Mouse (Mus musculus) colon, adult 2 months (tissue): Measurements from ENCODE around the gene Ifna6. TPM values are rescaled to one million over a fixed set of nuclear protein-coding genes. Genes with fewer than 3 reads are reported as not detected.

Experiments used
- polyA plus RNA-seq: library from polyadenylated mRNA; depleted of rRNA; stranded (reverse); fragments of >200 nt; gene quantifications from 2 replicates; pipeline ENCODE4 v1.2.3, GENCODE M21; 2012; rRNA removed

The Ifna6 gene
- not detected in 2 replicates for polyA plus RNA-seq

GRCm38 (mm10) chr4:88827116-88827515 is at the start of gene Ifna6:
Gene Ifna6, plus strand, starts transcription at chr4:88827416.

DNA sequence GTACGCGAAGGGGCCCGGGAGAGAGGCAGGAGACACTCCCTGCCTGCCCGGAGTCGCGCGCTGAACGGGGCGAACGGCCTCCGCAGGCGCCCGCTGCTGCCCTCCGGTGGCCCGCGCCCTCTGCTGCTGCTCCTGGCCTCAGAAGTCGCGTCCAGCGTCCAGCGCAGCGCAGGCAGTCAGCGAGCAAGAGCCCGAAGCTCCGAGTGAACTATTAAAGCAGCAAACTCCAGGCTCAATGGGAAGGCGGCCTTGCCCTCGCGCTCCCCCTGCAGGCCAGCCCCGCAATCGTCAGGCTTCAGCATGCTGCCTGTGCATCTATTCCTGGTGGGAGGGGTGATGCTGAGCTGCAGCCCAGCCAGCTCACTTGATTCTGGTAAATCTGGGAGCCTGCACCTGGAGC is 47.7 kb upstream of the Ifna6 start, which contains the start of gene Gm13272:
Gene Gm13272, plus strand, starts transcription at position 301 of the 400 bp plus-strand sequence.

GRCm38 (mm10) chr4:88781831-88782230 is 45.4 kb upstream of the Ifna6 start, which contains the start of gene Ifnz:
Gene Ifnz, plus strand, starts transcription at chr4:88782131.

DNA sequence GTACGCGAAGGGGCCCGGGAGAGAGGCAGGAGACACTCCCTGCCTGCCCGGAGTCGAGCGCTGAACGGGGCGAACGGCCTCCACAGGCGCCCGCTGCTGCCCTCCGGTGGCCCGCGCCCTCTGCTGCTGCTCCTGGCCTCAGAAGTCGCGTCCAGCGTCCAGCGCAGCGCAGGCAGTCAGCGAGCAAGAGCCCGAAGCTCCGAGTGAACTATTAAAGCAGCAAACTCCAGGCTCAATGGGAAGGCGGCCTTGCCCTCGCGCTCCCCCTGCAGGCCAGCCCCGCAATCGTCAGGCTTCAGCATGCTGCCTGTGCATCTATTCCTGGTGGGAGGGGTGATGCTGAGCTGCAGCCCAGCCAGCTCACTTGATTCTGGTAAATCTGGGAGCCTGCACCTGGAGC is 41.8 kb upstream of the Ifna6 start, which contains the start of gene Gm13276:
Gene Gm13276, plus strand, starts transcription at position 301 of the 400 bp plus-strand sequence.

GRCm38 (mm10) chr4:88788402-88788801 is 38.8 kb upstream of the Ifna6 start, which contains the start of gene Gm13277:
Gene Gm13277, plus strand, starts transcription at chr4:88788632.

GRCm38 (mm10) chr4:88791250-88791649 is 36.0 kb upstream of the Ifna6 start, which contains the start of gene Gm13278:
Gene Gm13278, plus strand, starts transcription at chr4:88791550.

DNA sequence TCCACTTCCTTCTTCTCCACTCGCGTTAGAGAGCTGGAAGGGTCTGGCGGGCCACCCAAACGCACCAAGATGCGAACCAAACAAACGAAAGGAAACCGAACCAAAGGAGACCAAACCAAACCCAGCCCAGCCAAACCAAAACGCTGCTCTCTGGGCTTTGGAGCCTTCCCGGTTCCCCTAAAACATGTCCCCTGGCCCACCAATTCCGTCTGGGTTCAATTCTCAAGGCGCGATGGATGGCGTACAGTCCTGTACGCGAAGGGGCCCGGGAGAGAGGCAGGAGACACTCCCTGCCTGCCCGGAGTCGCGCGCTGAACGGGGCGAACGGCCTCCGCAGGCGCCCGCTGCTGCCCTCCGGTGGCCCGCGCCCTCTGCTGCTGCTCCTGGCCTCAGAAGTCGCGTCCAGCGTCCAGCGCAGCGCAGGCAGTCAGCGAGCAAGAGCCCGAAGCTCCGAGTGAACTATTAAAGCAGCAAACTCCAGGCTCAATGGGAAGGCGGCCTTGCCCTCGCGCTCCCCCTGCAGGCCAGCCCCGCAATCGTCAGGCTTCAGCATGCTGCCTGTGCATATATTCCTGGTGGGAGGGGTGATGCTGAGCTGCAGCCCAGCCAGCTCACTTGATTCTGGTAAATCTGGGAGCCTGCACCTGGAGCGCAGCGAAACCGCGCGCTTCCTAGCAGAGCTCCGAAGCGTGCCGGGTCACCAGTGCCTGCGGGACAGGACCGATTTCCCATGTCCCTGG is 33.1 kb upstream of the Ifna6 start, which contains the start of gene Gm13275:
Gene Gm13275, plus strand, starts transcription at position 552 of the 740 bp plus-strand sequence.

DNA sequence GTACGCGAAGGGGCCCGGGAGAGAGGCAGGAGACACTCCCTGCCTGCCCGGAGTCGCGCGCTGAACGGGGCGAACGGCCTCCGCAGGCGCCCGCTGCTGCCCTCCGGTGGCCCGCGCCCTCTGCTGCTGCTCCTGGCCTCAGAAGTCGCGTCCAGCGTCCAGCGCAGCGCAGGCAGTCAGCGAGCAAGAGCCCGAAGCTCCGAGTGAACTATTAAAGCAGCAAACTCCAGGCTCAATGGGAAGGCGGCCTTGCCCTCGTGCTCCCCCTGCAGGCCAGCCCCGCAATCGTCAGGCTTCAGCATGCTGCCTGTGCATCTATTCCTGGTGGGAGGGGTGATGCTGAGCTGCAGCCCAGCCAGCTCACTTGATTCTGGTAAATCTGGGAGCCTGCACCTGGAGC is 30.1 kb upstream of the Ifna6 start, which contains the start of gene Gm13279:
Gene Gm13279, plus strand, starts transcription at position 301 of the 400 bp plus-strand sequence.

DNA sequence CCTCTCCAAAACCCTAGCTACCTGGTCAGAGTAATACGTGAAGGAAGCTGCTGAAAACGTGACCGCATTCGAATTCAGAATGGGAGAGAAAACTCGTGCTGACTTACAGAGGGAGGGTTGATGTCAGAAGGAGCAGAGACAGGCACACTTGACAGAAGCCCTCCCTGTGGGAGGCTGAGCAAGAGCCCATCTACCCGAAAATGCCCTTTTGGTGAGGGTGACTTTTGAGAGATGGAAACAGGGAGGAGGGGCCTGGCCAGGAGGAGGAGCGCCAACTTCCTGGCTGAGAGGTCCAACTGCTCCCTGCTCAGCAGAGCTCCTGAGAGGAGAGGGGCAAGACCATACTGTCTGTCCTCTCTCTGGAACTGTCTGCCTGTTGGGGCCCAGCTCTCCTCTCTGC is 27.9 kb upstream of the Ifna6 start, which contains the start of gene Gm13285:
Gene Gm13285, plus strand, starts transcription at position 301 of the 400 bp plus-strand sequence.

DNA sequence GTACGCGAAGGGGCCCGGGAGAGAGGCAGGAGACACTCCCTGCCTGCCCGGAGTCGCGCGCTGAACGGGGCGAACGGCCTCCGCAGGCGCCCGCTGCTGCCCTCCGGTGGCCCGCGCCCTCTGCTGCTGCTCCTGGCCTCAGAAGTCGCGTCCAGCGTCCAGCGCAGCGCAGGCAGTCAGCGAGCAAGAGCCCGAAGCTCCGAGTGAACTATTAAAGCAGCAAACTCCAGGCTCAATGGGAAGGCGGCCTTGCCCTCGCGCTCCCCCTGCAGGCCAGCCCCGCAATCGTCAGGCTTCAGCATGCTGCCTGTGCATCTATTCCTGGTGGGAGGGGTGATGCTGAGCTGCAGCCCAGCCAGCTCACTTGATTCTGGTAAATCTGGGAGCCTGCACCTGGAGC is 24.3 kb upstream of the Ifna6 start, which contains the start of gene Gm13287:
Gene Gm13287, plus strand, starts transcription at position 301 of the 400 bp plus-strand sequence.

GRCm38 (mm10) chr4:88805231-88805630 is 22.0 kb upstream of the Ifna6 start, which contains the start of gene Gm13288:
Gene Gm13288, plus strand, starts transcription at chr4:88805531.

DNA sequence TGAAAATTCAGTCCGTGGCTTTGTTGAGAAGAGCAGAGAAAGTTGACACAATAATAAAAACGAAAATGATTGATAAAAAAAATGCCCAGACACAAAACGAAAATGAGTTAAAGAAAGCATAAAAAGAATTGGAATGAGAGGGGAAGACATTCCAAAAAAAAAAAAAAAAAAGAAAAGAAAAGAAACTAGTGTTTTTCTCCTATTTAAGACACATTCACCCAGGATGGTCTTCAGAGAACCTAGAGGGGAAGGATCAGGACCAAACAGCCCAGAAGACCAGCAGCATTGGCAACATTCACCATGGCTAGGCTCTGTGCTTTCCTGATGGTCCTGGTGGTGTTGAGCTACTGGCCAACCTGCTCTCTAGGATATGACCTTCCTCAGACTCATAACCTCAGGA is 11.3 kb upstream of the Ifna6 start, which contains the start of gene Ifna7:
Gene Ifna7, plus strand, starts transcription at position 301 of the 400 bp plus-strand sequence.

DNA sequence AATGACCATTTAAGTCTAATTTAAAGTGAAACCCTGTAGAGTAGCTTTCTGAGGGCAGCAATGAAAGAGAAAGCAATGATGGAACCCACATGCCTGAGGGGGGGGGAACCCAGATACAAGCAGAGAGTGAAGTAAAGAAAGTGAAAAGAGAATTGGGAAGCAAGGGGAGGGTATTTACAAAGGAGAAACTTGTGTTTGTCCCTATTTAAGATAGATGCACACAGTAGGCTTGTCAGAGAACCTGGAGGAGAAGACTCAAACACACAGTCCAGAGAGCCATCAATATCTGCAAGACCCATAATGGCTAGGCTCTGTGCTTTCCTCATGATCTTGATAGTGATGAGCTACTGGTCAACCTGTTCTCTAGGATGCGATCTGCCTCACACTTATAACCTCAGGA is 7.6 kb upstream of the Ifna6 start, which contains the start of gene Ifna11:
Gene Ifna11, plus strand, starts transcription at position 301 of the 400 bp plus-strand sequence.

GRCm38 (mm10) chr4:88835225-88835624 is 8.0 kb downstream of the Ifna6 start, which contains the start of gene Ifna5:
Gene Ifna5, plus strand, starts transcription at chr4:88835525.

GRCm38 (mm10) chr4:88841438-88841911 is 14.3 kb downstream of the Ifna6 start, which contains the start of gene Ifna4:
Gene Ifna4, plus strand, starts transcription at chr4:88841861.

GRCm38 (mm10) chr4:88849698-88850097 is 22.5 kb downstream of the Ifna6 start, which contains the start of gene Ifna1:
Gene Ifna1, plus strand, starts transcription at chr4:88850087.

Other genes with a start within 250 kb of the Ifna6 start
- not detected in 2 replicates for gene Ifna9, start 235.0 kb upstream of the Ifna6 start, polyA plus RNA-seq
- not detected in 2 replicates for gene Ifna12, start 224.0 kb upstream of the Ifna6 start, polyA plus RNA-seq
- not detected in 2 replicates for gene C87499, start 193.0 kb upstream of the Ifna6 start, polyA plus RNA-seq
- not detected in 2 replicates for gene Ifna13, start 183.0 kb upstream of the Ifna6 start, polyA plus RNA-seq
- not detected in 2 replicates for gene Ifna16, start 150.5 kb upstream of the Ifna6 start, polyA plus RNA-seq
- gene Ifna2, start 143.5 kb upstream of the Ifna6 start, polyA plus RNA-seq: not detected in 2 replicates
- gene Ifnab, start 136.1 kb upstream of the Ifna6 start, polyA plus RNA-seq: not detected in 2 replicates
- gene Gm26566, start 105.6 kb upstream of the Ifna6 start, polyA plus RNA-seq: 0.15 and 0.44 TPM in 2 replicates
- gene Klhl9, start 105.0 kb upstream of the Ifna6 start, polyA plus RNA-seq: 17.9 and 18.2 TPM in 2 replicates
- not detected in 2 replicates for gene Gm13271, start 72.5 kb upstream of the Ifna6 start, polyA plus RNA-seq
- gene Gm13283, start 67.3 kb upstream of the Ifna6 start, polyA plus RNA-seq: not detected in 2 replicates
- not detected in 2 replicates for gene Gm13290, start 53.6 kb upstream of the Ifna6 start, polyA plus RNA-seq
- gene Gm13289, start 50.5 kb upstream of the Ifna6 start, polyA plus RNA-seq: not detected in 2 replicates
- gene Gm13272, start 47.6 kb upstream of the Ifna6 start, polyA plus RNA-seq: not detected in 2 replicates
- gene Ifnz, start 45.3 kb upstream of the Ifna6 start, polyA plus RNA-seq: not detected in 2 replicates
- not detected in 2 replicates for gene Gm13276, start 41.7 kb upstream of the Ifna6 start, polyA plus RNA-seq
- not detected in 2 replicates for gene Gm13277, start 38.8 kb upstream of the Ifna6 start, polyA plus RNA-seq
- not detected in 2 replicates for gene Gm13278, start 35.9 kb upstream of the Ifna6 start, polyA plus RNA-seq
- not detected in 2 replicates for gene Gm13275, start 32.9 kb upstream of the Ifna6 start, polyA plus RNA-seq
- not detected in 2 replicates for gene Gm13279, start 30.0 kb upstream of the Ifna6 start, polyA plus RNA-seq
- gene Gm13285, start 27.8 kb upstream of the Ifna6 start, polyA plus RNA-seq: not detected in 2 replicates
- not detected in 2 replicates for gene Gm13287, start 24.2 kb upstream of the Ifna6 start, polyA plus RNA-seq
- gene Gm13288, start 21.9 kb upstream of the Ifna6 start, polyA plus RNA-seq: not detected in 2 replicates
- gene Ifna7, start 11.2 kb upstream of the Ifna6 start, polyA plus RNA-seq: not detected in 2 replicates
- not detected in 2 replicates for gene Ifna11, start 7.5 kb upstream of the Ifna6 start, polyA plus RNA-seq
- not detected in 2 replicates for gene Ifna5, start 8.1 kb downstream of the Ifna6 start, polyA plus RNA-seq
- not detected in 2 replicates for gene Ifna4, start 14.4 kb downstream of the Ifna6 start, polyA plus RNA-seq
- gene Ifna1, start 22.7 kb downstream of the Ifna6 start, polyA plus RNA-seq: not detected in 2 replicates
- not detected in 2 replicates for gene Ifne, start 52.8 kb downstream of the Ifna6 start, polyA plus RNA-seq